Mouse (Mus musculus) heart, adult 18-20 months (tissue): ENCODE data around the gene Abca13. TPM values are rescaled to one million over a fixed set of nuclear protein-coding genes. Genes with fewer than 3 reads are reported as not detected.
"Not testable (repeated sequence)": the region's sequence is repeated elsewhere in the genome, so short reads cannot be mapped to it uniquely, and the experiment has no call there.

ENCODE experiments used
- DNase-seq, 2 experiments: peaks; one replicate each; pipeline ENCODE4 v3.0.0; 2021 to 2022; ENCODE audit warnings: mixed read lengths in 1 of 2
- long read RNA-seq, 2 experiments: library from polyadenylated mRNA; stranded (forward); transcript quantifications; one replicate each; pipeline ENCODE4 v2.0.0; 2021
- total RNA-seq, 2 experiments: library from RNA; stranded (reverse); gene quantifications; 2 replicates each; pipeline ENCODE4 v1.2.3; 2021

Gene Abca13
- under 1 TPM in 1 of 2 experiments, not detected in 1; 0.05 TPM for total RNA-seq
- long read RNA-seq, experiment 1 = 0 reads
- long read RNA-seq, experiment 2 = 0 reads

DNA sequence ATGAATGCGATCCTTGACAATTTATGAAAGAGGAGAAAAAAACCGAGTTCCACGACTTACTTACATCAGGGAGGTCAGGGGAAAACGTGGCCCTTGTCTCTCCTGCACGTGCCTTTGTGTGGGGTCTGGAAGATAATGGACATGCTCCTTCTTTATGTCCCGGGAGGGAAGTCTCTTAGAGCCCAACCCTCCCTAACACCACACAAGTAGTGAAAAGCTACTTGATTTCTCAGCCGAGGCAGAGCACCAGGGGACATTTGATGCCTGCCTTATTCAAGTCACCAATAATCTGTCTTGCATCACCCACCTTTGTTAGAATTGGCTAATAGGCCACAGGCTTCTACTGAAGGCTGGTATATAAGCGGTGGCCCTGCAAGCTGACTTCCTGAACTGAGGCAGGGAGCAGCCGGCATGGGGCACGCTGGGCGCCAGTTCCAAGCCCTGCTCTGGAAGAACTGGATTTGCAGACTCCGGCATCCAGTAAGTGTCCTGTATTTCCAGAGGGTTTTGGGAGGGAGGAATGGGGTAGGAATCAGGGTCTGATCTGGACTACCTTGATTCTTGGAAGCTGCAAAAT lies at the start of gene Abca13:
Abca13 (plus strand) TSS at position 388 of the 577 bp plus-strand sequence.
- DNase-seq = no peak

DNA sequence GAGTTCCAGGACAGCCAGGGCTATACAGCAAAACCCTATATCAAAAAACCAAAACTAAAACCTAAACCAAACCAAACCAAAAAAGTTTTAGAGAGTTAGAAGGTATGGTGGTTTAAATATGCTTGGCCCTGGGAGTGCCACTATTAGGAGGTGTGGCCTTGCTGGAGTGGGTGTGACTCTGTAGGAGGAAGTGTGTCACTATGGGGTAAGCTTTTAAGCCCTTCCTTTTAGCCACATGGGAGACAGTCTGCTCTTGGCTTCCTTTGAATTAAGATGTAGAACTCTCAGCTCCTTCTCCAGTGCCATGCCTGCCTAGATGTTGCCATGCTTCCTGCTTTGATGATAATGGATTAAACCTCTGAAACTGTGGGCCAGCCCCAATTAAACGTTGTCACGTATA lies 46.6 kb upstream of the Abca13 start:
- DNase-seq = no peak

DNA sequence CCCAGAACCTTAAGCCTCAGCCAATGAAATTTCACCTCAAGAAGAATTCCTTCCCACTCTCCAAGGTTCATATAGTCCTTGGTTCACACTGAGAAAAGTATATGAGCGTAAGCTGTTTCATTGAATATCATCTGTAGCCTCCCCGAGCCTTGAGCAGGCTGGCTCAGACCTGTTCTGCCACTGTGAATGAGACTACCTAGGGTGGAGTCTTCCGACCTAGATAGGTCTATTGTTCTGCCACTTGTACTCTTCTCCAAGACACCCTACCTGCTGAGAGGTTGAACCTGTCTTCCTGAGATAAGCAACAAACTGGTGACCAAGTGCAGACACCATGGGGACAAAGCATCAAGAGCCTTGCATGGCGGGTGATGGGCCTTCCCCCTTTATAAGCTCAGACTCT lies 45.6 kb upstream of the Abca13 start:
- DNase-seq = no peak

DNA sequence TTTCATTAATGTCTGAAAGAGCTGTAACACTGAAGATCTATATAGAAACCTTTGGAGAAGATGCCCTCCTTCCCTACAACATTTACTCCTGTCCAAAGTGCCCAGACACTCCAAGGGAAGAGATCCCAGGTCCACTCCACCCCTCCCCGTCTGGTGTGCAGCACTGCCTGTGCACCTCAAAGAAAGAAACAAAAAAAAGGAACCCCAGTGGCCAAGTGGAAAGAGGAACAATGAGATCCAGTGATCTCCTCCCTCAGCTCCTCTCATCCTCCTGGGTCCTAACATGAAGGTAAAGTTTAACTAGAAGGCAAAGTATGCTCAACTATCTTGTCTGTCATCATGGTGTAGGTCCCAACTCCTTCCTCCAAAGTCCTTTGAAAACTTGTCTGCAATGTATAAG lies 45.1 kb upstream of the Abca13 start:
- no peak for DNase-seq

DNA sequence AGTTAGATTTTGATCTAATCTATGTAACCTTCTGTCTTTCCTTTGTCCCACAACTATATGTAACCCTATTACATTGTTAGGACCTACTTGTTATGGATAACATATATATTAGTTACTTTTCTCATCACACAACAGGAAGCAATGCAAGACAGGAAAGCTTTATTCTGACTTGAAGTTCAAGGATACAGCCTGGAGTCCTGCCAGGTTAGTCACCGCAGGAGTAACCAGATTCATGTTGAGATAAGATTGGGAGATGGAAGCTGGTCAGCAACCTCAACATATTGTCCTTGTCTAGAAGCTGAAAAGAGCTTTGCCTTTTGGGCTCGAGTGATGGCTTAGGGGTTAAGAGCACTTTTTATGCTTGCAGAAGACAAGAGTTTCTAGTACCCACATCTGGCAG lies 43.5 kb upstream of the Abca13 start:
- no peak for DNase-seq

DNA sequence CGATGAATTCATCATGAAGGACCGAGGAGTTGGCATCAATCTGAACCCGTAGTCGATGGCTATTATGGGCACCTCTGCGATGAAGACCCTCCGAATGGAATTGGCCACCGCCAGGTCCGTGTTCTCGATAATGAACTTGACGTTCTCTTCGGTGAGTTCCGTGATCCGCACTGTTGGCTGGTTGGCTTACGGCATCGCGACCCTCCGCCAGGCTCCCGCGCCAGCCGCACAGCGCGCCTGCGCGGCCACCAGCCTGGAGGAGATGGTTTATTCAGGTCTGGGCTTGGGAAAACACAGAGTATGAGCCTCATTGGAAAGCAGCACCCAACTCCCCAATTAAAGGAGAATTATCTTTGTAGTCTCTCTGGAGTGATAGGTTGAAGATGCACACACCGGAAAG lies 41.3 kb upstream of the Abca13 start:
- not testable (repeated sequence) for DNase-seq

DNA sequence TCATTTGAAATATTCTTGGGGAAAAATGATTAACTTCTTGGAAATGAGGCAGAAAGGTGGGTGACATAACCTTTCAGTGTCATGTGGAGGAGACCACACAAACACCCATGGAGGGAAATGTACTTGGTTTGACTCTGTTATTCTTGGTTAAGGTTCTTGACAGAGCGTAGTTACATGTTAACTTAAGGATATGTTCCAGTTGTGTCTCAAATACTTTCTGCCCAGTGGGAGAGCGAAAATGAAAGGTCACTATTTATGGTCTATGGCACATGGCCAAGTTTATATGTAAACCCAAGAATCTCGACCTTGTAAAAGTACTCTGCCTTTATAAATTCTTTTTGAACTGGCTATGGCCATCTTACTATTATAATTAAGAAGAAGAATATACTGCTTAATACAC lies 31.8 kb upstream of the Abca13 start:
- DNase-seq = no peak

DNA sequence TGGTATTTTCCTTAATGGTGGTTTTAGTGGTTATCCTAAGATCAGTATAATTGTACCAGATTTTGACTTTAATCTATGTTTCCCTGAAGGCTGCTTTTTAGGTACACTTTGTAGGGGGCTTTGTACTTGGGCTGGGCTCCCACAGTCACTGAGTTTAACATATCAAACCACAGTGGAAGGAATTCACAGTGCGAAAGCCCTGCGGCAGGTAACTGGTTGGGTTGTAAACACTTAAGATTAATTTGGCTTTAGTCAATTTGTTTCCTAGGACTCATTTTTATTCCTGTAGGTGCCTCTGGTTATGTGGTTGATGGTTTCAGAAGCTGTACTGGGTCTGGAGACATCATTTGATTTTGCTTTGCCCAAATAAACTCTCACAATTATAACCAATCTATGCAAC lies 24.4 kb upstream of the Abca13 start:
- no peak for DNase-seq

DNA sequence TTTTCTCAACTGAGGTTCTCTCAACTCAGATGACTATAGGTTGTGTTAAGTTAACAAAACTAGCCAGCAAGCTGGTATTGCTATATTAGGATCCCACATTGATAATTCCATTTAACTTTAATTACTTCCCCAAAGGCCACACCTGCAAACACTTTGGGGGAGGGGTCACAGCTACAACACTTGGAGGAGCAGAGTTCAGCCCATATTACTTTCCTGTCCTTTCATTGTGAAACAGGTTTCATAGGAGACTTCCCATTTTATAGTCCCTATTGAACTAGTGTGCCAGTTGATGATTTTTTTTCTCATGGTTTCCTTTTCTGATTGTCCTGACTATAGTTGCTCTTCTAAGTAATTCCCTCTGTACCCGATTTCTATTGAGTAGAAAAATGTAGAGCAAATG lies 10.3 kb upstream of the Abca13 start:
- no peak for DNase-seq

DNA sequence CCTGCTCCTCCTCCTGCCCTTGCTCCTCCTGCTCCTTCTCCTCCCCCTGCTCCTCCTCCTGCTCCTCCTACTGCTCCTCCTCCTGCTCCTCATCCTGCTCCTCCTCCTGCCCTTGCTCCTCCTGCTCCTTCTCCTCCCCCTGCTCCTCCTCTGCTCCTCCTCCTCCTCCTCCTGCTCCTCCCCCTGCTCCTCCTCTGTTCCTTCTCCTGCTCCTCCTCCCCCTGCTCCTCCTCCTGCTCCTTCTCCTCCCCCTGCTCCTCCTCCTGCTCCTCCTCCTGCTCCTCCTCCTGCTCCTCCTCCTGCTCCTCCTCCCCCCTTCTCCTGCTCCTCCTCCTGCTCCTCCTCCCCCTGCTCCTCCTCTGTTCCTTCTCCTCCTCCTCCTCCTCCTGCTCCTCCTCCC lies 2.3 kb upstream of the Abca13 start:
- not testable (repeated sequence) for DNase-seq

DNA sequence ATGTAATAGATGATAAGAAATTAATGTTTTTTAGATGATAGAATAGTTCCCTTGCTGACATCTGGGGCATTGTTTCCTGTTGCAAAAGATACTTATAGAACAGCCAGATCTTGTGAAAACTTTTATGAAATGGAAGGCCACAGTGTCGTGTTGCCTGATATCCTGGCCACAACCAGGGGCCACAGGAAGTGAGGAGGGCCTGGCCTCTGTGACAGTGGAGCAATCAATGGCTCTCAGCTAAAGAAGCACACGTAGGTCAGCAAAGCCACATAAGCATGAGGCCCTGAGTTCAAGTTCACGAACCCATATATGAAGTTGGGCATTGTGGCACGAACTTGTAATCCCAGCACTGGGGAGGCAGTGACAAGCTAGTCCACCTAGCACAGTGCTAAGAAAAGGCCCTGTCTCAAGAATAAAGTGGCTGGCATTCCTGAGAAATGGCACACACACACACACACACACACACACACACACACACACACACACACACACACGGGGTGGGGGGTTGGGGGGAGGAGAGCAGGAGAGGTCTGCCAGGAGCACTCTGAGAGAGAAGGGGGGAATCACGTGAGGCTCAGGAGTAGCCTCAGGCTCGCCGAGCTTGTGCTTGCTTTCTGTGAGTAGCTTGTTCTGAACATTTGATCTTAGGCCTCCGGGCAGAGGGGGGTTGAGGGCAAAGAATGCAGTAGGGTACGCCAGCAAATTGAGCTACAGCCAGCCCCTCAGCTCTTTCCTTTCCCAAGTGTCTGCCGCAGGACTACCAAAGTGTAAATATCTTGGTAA lies 779 bp upstream of the Abca13 start:
- DNase-seq = no peak

DNA sequence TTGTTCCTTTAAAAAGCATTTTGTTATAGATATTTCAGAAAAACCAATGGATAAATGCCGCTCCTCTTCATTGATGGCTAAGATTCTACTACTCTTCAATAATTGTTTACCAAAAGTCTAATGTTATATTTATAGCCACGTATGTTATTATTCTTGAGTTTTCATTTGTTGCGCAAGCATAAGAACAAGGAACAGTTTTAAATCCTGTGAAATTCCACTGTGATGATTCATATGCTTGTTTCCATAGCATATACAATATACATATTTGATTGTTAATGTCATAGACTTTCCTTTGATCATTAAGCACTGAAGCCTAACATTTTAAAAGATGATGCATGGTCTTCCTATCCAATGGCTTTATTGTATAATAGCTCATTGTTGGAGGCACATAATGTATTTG lies 3.1 kb downstream of the Abca13 start:
- DNase-seq = no peak

DNA sequence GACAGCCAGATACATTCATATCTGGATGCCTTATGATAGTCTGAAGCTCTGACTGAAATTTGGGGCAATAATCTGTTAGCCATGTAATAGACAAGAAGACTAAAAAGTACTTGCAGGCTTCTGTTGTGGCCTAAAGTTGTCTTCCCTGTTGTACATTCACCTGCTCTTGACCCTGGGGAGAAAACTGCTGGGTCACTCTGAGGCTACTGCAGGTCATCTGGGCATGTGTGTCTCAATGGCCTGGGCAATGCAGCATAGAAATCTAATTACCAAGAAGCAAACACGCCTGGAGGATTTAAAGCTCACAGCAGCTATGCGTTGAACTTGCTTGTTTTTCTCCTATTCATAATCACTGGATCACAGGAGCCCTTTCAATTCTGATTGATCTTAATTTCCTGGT lies 8.1 kb downstream of the Abca13 start:
- no peak for DNase-seq

DNA sequence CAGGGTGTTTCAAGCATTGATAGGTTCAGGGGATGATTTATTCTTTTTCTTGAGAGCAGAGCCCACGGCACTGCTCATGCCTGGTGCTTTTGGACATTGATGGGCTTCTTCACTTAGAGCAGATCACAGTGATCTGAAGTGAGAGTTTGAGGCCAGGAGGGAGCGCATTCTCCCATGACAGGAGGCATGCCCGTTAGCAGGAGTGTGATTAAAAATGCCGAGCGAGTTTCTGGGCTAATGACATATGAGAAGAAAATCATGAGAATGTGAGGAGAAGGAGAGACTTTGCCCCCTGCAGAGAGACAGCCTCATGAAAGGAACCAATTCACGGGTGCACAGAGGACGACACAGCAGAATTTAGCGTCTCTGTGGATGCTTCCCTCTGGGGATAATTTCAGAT lies 19.0 kb downstream of the Abca13 start:
- no peak for DNase-seq

DNA sequence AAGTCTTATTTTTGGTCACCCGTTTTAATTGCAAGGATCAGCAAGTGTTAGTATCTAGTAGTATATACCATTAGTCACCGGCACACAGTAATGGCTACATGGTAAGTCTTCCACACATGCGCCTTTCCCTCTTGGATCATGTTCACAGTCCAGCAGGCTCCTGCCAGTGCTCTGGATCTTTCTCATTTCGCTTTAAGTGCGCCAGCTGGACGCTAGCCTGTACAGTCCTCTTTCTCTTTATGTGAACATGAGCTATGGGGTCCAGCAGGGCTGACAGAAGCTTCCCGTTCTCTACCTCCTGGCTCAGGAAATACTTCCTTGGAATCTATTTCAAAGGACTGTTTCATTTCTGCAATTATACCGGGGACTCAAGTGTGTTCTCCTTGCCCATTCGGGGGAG lies 21.8 kb downstream of the Abca13 start:
- no peak for DNase-seq

DNA sequence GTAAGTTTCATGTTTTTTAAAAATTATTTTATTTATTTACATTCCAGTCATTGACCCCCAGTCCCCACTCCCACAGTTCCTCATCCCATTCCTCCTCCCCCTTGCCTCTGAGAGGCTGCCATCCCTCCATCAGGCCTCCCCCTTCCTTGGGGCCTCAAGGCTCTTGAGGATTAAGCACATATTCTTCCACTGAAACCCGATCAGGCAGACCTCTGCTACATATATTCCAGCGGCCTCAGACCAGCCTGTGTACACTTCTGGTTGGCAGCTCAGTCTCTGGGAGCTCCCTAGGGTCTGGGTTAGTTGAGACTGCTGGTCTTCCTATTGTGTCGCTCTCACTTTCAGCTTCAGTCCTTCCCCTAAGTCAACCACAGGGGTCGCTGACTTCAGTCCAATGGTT lies 24.5 kb downstream of the Abca13 start:
- no peak for DNase-seq

DNA sequence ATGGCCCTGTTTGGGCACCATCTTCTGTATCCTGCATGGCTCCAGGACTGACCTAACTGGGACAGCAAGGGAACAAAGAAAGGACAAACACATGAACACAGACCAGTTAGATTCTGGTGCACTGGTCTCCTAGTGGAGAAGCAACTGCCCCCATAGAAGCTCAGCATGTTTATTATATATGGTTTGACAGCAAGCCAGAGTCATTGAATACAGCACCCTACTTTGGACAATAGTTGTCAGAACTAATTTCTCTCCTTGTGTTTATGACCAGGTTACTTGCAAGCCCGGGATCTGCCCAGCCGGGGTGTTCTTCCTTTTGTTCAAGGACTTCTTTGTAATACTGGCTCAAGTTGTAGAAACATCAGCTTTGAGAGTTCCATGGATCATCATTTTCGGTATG lies 28.8 kb downstream of the Abca13 start:
- DNase-seq = no peak

DNA sequence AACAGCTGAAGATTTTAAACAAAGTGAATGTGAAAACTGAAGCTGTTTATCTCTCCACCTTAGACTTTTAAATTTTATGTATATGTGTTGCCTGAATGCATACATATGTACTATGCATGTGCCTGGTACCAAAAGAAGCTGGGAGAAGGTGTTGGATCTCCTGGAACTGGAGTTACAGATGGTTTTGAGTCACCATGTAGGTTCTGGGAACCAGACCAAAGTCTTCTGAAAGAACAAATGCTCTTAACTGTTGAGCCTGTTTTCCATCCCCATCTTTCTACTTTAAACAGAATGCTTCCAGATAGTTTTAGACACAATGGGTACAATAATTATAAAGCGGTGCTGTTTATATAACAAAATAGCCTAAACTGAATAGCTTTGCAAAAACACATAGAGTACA lies 29.9 kb downstream of the Abca13 start:
- no peak for DNase-seq

DNA sequence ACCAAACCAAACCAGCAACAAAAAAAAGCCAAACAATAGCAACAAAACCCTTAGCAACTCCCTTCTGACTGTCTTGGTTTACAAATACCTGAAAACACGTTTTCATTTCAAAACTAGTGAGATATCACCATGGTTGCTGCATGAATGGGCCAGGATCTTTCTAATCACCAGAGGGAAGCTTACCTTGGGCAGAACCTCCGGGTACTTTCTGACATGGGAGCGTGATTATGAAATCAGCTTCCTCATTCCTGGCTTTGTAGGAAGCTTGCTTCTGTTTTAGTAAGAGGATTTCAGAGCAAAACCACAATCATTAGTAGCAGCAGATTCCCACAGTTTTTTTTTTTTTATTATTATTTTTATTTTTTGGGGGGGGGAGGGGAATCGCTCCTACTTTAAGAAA lies 34.7 kb downstream of the Abca13 start:
- DNase-seq = no peak

DNA sequence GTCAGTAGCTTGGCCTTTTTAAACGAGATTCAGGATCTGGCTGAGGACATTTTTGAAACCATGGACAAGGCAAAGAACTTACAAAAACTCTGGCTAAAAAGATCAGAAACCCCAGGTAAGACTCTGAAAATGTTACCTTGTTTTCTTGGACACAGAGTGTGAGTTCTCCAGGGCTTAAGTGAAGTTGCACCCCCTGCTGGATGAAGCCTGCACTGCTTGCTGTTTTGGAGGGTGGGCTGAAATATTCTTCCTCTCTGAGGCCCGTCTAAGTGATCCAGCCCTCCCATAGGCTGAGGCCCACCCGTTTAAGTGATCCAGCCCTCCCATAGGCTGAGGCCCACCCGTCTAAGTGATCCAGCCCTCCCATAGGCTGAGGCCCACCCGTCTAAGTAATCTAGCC lies 57.9 kb downstream of the Abca13 start:
- DNase-seq = not testable (repeated sequence)

DNA sequence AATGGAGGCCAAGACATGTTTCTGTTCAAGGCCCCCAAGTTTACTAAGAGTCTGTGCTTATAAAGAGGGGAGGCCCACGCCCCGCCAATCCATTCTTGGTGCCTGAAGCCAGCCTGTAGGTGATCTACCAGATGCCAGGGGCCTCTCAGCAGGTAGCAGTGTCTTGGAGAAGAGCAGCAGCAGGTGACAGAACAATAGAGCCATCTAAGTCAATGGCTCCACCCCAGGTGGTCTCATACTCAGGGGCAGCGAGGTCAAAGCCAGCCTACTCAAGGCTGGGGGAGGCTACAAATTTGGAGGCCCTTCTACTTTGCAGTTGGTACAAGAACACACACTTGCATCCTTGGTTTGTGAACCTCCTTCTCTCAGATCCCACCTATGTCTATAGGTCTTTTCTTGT lies 71.3 kb downstream of the Abca13 start:
- DNase-seq = not testable (repeated sequence)

DNA sequence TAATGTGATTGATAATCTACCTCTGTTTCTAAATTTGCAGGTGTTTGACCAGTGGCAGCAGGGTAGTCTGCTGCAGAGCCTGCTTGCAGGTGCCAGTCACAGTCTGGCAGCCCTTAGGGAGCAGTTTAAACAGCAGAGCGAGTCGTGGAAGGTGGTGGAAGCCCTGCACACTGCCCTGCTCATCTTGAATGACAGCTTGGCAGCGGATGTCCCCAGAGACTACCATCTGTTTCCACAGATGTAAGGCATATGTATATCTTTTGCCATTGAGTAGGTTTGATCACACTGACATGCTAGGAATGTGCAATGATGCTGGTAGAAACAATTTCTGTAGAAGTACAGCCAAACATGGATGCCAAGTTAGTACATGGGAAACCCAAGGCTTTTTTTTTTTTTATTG lies 77.3 kb downstream of the Abca13 start:
- no peak for DNase-seq

DNA sequence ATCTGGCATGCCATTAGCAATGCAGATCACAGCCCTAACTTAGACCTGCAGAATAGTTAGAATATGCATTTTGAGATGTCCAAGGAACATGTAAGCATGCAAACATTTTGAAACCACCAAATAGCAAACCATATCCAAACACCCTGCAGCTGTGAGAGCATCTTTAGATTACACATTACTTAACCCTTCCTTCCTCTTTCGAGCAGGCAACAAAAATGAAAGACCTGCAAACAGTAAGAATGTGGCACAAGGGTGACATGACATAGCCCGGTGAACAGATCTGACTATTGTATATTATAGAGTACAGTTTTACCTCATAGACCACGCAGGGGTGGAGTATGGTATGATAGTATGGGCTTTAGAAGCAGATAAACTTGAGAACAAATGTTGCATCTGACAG lies 93.5 kb downstream of the Abca13 start:
- DNase-seq = no peak

DNA sequence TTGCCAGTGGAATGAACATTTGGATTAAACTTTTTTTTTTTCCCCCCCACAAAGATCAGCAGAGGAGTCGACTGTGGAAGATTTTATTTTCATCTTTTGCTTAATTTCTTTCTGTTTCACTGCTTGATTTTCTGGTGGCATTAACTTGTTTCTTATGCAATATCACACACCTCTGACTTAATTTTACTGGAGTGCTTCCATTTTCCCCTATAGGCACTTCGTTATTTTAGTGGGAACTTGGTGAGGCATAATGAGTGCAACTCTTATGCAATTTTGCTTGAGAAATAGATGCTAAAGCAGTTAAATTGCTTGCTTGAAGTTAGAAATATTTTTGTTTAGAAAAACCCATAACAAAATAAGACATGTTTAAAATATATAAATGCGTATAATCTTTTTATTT lies 94.0 kb downstream of the Abca13 start:
- no peak for DNase-seq
